In genomic region chr7:98901120-98901519, GRCm38 (mm10) we compare ENCODE assay signal across 11 mouse cellular contexts.
DNase-seq lines count a peak whose midpoint lies in the region; ATAC-seq and TF ChIP-seq lines count a peak whose summit lies in the region.
"Had no signal": no experiment of that assay in that cellular context is flagged by ENCODE, and none has a peak within 500 bp of the region (broad histone marks: within the 10 kb centered on the region; RNA-seq: fewer than 3 reads in every experiment).

No protein-coding gene starts in this region.

- DNase-seq in layer of hippocampus, adult 2 months (ENCODE audit: low spot score in 2 of 2): no peak
- DNase-seq in layer of hippocampus, postnatal 25 days (ENCODE audit: extremely low spot score in 1 of 2, low spot score in 1 of 2): no peak
- peak; percentile 55 for DNase-seq in thymus, postnatal 4 days
- DNase-seq in thymus, adult 18-20 months: no peak
- DNase-seq in ZHBTc4 (ENCODE audit: low read depth, low spot score): peak; percentile 63
- DNase-seq in adrenal gland, postnatal 25 days: no peak
- no peak for DNase-seq in ovary, postnatal 14 days (ENCODE audit: low spot score)
- DNase-seq: kidney, adult 11 months had no signal

- no peak overlapping the region for H3K4me2 ChIP-seq in forebrain, embryonic 15.5 days (replicated peaks)
- H3K4me2 ChIP-seq: heart, embryonic 15.5 days had no signal

- H3K4me3 ChIP-seq in layer of hippocampus, adult 2 months: no peak overlapping the region
- no peak overlapping the region for H3K4me3 ChIP-seq in forebrain, embryonic 15.5 days
- H3K4me3 ChIP-seq: erythroblast, embryonic 14.5 days; heart, embryonic 15.5 days had no signal

- H3K36me3 ChIP-seq in forebrain, embryonic 15.5 days: no peaks in the 10 kb centered on the region
- H3K36me3 ChIP-seq: heart, embryonic 15.5 days had no signal

- H3K9me3 ChIP-seq in forebrain, embryonic 15.5 days: no peaks in the 10 kb centered on the region
- H3K9me3 ChIP-seq: heart, embryonic 15.5 days had no signal

- 0 out of 2 replicates have a peak, but pooled peaks cover 4% of the 10 kb centered on the region for H3K4me1 ChIP-seq in forebrain, embryonic 15.5 days

- TF ChIP-seq CTCF in layer of hippocampus, adult 2 months (conservative IDR thresholded peaks at IDR 0.05): peak; percentile 73

- 91% methylated on average over 1 of the region's 1 CpGs for WGBS in forebrain, embryonic 15.5 days

- no peak overlapping the region for H3K9ac ChIP-seq in forebrain, embryonic 15.5 days (replicated peaks)
- H3K9ac ChIP-seq: heart, embryonic 15.5 days had no signal

- ATAC-seq in forebrain, embryonic 15.5 days (replicated peaks): no peak

- no peak overlapping the region for H3K27ac ChIP-seq in layer of hippocampus, adult 2 months
- no peak overlapping the region for H3K27ac ChIP-seq in forebrain, embryonic 15.5 days (replicated peaks)

- H3K27me3 ChIP-seq in forebrain, embryonic 15.5 days: no peaks in the 10 kb centered on the region
- H3K27me3 ChIP-seq: heart, embryonic 15.5 days had no signal

Comparison
In these comparisons a context has a peak if more than half of its experiments do, and no peak if none do; other contexts are left out.
1. DNase-seq: peak in thymus, postnatal 4 days (single experiment) and ZHBTc4 (single experiment); none in layer of hippocampus, adult 2 months (0 of 2), layer of hippocampus, postnatal 25 days (0 of 2), thymus, adult 18-20 months (0 of 2), adrenal gland, postnatal 25 days (single experiment) and ovary, postnatal 14 days (single experiment).